Mouse (Mus musculus) adrenal gland, postnatal 10 days (tissue): ENCODE results near the gene Aqp2. TPM values are rescaled to one million over a fixed set of nuclear protein-coding genes. Genes with fewer than 3 reads are reported as not detected.
A peak's percentile ranks its signal among the peaks of the same experiment; 100 is the strongest.

Experiments
- DNase-seq: peaks from one replicate; pipeline ENCODE4 v3.0.0; 2021; ENCODE audit warnings: mixed read lengths
- total RNA-seq, 2 experiments: library from RNA; stranded (reverse); gene quantifications; 2 replicates each; pipeline ENCODE4 v1.2.3; 2021

The Aqp2 gene
- total RNA-seq, 2 experiments from 2014 or later, result 0.33 to 1.4 TPM

DNA sequence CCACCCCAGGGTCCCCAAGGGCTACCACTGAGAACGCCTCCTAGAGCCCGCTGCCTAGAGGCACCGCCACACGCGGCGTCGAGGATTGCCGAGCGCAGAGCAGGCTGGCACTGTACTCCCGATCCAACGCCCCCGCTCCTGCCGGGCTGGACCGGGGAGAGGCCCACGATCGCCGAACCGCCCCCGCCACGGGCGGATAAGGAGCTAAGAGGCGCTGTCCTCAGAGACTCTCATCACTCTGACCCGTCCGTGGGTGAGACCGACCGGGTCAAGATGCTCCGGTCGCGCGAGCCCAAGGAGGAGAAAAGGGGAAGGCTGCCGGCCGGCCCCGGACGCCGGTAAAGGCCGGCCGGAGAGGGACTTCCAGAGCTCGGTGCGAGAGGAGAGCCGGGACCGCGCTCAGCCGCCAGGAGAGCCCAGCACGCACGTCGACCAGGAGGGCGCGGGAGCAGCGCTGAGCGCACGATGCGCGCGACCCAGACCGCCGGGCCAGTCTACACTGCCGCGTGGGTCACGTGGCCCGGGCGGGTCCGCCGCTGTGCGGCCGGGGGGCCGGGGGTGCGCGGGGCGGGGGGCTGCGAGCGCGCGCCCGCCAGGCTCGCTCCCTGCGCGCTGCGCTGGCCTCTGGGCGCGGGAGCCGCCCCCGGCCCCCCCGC lies 11.7 kb downstream of the Aqp2 start, which contains the start of gene Aqp5:
Gene Aqp5, plus strand, starts transcription at position 354 of the 656 bp plus-strand sequence.
- no peak for DNase-seq

DNA sequence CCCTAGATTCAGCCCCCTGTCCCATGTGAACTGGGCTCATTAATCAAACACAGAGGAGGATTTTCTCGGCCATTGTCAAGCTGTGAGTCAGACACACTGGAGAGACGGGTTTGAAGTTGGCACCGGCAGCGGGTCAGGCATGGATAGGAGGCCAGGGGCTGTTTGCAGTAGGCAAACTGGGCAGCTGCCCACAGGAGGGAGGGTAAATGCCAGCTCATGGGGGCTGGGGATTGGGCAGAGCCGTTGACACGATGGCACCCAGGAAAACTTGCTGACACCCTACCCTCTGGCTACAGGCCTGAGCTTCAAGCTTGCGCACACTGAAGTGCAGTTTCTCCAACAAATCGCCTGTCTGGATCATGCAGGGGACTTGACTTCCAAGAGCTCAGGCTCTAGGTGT lies 13.3 kb downstream of the Aqp2 start:
- peak; percentile 64 for DNase-seq

DNA sequence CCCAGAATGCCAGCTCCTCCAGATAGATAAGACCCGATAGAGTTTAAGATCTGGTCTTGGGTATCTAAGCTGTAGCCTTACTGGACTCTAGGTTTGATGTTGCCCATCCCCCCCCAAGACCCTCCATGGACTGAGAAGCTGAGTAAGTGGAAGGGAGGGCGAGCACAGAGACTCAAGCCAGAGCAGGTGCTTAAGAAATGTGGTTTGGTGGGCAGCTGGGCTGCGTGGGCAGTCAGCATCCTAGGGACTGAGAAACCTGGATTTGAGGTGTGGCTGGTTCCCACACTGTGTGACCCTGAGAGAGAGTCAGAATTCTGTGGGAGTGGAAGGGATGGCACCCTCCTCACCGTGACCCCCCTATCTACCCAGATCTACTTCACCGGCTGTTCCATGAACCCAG lies 14.0 kb downstream of the Aqp2 start:
- no peak for DNase-seq

DNA sequence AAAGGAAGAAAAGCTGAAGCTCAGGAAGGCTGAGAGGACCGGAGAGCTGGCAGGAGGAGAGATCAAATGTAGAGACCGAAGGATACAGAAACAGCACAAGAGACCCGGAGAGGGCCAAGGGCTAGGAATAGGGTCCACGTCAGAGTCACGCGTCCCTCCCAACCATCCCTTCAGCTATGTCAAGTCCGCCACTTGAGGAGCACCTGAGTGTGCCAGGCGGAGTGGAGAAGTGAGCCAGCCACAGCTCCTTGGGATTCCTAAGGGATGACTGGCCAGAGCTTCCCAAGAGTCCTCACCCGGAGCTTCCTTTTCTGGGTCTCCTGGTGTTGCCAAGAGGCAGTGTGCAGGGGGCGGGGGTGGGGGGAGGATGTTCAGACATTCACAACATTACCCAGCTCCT lies 16.1 kb downstream of the Aqp2 start:
- no peak for DNase-seq

GRCm38 (mm10) chr15:99596056-99596687 lies 17.3 kb downstream of the Aqp2 start:
- peak; percentile 92 for DNase-seq

- no peak for DNase-seq
Observed at GRCm38 (mm10) chr15:99596841-99597240, 18.0 kb downstream of the Aqp2 start.

DNA sequence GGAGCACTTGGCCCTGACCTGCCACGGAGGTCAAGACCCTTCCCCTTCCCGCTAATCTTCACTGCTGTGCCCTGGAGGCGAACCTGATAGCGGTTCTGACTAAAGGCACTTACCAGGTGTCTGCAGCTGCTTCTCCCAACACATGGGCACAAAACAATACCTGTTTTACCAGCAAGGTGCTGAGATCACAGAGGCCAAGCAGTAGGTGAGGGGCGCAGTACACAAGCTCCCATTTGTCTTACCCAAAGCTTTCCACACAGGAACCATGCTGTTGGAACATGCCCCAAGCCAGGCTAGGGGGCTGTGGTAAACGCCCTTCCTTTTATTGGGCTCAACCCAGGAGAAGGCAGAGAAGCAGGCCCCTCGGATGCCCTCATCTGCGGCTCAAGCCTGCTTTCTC lies 18.7 kb downstream of the Aqp2 start:
- DNase-seq, result no peak

DNA sequence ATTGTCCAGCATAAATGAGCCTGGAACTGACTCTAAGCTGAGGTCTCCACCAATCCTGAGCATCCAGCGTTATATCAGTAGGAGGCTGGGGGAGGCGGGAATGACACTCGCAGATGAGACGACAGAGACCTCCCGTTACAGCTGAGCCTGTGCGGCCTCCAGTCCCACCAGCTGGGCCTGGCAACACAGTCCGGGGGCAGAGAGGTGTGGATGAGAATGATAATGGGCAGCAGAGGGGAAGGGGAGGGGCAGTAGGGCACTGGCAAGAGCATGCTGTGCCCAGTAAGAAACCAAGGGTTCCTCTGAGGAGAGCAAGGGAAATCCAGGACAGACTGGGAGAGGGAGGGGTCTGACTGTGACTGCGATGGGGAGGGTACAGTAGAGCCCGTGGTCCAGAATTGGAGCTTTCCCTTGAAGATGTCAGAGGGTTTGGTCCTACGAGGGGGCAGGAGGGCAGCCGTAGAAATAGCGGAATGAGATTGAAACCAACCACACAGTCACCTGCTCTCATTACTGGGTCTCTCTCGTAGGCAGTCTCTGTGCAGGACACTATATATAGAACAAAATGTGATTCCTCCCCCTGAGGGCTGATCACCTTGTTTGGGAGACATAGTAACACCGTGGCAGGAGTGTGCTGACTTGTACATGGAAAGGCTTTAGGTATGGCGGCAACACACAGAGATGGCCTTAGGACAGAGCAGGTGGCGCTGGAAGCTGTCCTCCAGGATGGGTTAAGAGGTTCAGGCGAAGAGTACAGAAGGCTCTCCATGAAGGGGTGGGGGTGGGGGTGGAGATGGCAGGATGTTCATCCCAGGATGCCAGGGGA lies 20.6 kb downstream of the Aqp2 start:
- DNase-seq, result no peak

DNA sequence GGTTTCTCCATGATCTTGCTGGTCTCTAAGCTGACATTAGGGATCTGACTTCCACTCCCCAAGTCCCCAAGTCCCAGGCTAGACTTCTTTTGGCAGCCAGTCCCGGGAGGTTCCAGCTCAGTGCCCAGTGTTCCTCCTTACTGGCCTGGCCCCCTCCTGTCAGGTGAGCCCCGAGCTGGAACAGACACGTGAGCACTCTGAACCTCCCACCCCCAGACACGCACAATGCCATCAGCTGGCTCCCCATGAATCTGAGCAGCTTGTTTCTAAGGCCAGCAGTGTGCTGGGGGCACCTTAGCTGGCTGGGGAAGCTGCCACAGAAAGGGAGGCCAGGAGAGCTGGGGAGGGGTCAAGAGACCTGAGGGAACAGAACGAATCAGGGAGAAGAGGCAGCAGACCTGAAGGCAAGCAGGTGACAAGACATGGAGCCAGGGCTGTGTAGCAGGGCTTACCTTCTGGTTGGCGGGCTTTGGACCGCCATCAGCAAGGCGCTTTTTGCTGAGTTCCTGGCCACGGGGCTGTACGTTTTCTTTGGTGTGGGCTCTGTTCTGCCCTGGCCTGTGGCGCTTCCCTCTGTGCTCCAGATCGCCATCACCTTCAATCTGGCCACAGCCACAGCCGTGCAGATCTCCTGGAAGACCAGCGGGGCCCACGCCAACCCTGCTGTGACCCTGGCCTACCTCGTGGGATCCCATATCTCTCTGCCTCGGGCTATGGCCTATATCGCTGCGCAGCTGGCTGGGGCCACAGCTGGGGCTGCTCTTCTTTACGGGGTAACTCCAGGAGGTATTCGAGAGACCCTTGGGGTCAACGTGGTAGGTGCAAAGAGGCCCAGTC lies 22.3 kb downstream of the Aqp2 start, which contains the start of gene Aqp6:
Gene Aqp6, plus strand, starts transcription at position 415 of the 837 bp plus-strand sequence.
- no peak for DNase-seq

DNA sequence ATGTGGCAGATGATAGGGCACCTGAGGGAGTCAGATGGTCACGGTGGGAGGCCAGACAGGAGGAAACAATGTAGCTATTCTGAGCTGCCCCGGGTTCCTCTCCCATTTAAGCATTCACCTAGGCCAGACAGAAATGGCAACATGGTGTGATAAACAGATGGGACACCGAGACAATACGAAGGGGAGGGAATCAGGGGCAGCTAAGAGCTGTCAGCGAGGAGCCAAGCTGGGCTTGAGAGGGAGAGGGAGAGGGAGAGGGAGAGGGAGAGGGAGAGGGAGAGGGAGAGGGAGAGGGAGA lies 22.9 kb downstream of the Aqp2 start:
- DNase-seq, result no peak

DNA sequence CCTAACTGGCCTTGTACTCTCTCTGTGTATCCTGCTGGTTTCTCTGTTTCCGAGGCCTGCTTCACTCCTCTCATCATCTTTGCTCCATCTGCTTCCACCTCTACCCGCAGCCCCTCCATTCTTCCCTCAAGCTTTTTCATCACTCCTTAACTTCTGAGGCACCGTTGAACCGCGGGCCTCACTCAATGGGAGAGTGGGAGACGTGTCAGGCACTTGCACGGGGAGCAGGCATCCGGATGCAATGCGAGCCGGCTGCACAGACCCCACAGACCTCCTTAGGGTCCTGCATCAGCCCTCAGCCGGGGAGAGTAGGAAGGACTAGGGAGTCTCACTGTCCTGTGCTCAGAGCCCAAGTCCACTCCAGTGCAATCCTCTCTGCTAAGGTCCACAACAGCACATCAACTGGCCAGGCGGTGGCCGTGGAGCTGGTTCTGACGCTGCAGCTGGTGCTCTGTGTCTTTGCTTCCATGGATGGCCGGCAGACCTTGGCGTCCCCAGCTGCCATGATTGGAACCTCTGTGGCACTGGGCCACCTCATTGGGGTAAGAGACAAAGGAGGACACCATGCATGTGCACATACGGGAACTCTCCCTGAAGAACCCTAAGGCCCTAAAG lies 23.5 kb downstream of the Aqp2 start:
- no peak for DNase-seq

GRCm38 (mm10) chr15:99603216-99603615 lies 24.4 kb downstream of the Aqp2 start:
- no peak for DNase-seq

DNA sequence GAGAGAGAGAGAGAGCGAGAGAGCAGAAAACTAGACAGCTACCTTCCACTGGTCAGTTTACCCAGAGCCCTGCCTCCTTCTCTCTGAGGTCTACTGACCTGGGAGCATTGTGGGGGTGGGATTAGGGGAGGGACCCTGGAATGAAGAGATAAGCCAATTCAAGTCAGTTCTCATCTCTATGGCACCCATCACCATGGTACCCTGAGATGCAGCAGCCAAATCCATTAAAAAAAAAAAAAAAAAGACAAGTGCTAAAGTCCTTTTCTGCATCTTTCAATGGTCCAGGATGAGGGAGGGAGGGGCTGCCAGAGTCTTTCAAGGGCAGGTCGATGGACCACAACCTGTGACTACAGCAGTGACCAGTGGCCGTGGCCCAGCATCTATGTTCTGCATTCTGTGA lies 26.7 kb downstream of the Aqp2 start:
- DNase-seq, result no peak

DNA sequence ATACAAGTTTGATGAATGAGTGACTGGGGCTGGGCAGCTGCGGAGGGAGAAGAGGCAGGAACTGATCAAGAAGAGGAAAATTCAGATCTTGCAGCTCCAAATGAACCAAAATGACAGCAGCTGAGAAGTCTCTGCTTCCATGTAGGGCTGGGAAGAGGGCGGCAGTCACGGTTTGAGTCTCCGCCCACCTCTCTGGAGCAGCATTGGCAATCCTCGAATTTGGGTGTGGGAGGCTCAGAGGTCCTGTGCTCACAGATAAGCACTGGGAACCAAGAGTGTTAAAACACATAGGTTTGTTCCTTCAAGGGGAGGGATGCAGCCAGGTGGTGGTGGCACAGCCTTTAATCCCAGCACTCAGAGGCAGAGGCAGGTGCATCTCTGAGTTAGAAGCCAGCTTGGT lies 27.7 kb downstream of the Aqp2 start:
- DNase-seq, result no peak

- no peak for DNase-seq
Observed at GRCm38 (mm10) chr15:99607388-99608113, 28.7 kb downstream of the Aqp2 start.

DNA sequence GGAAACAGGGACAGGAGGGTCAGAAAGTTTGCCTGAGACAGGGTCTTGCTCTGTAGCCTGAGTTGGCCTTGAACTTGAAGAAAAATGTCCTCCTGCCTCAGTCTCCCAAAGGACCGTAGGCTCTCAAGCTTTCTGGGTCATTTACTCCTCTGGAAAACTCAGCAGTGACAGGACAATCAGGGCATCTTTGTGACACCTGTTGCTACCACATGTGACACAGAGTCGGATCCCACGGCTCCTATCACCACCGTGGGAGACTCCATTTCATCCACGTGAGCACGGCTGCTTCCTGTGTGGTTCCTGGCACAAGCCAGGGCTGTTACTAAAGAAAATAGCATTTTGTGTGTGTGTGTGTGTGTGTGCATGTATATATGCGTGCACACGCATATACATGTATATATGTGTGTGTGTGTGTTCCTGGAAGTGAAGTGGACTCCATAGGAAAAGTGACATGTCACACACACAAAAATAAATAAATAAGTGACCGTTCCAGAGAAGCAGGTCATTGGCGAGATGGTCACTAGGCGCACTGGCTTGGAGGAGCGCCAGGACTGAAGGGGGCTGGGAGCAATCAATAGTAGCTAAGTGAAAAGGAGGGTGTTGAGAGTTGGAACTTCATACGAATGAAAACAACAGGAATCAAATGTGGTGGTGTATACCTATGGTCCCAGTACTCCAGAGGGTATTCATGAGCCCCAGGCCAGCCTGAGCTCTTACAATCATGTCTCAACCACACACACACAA lies 29.7 kb downstream of the Aqp2 start:
- DNase-seq, result no peak

GRCm38 (mm10) chr15:99611563-99611962 lies 32.7 kb downstream of the Aqp2 start:
- DNase-seq, result no peak

- no peak for DNase-seq
Observed at GRCm38 (mm10) chr15:99614273-99614672, 35.4 kb downstream of the Aqp2 start.

- DNase-seq, result peak; percentile 11
Observed at GRCm38 (mm10) chr15:99614753-99615152, 35.9 kb downstream of the Aqp2 start.

- DNase-seq, result no peak
Observed at GRCm38 (mm10) chr15:99615246-99615645, 36.4 kb downstream of the Aqp2 start.

DNA sequence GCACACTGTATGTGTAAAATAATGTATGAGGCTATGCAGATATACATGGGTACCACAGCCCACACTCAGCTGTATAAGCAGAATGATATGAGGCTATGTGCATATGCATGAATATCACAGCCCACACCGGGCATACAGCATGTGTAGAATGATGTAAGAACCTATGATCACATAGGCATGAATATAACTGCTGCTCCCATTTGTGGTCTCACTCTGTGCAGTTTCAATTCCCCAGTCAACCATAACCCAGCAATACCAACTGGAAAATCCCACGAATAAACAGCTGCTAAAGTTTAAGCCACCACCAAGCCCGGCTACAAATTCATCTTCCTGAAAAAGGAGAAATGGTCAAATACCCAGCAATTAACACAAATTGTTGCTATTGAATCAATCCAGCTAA lies 39.7 kb downstream of the Aqp2 start:
- no peak for DNase-seq
